7 mouse cellular contexts compared by ENCODE assay signal in the genomic region with DNA sequence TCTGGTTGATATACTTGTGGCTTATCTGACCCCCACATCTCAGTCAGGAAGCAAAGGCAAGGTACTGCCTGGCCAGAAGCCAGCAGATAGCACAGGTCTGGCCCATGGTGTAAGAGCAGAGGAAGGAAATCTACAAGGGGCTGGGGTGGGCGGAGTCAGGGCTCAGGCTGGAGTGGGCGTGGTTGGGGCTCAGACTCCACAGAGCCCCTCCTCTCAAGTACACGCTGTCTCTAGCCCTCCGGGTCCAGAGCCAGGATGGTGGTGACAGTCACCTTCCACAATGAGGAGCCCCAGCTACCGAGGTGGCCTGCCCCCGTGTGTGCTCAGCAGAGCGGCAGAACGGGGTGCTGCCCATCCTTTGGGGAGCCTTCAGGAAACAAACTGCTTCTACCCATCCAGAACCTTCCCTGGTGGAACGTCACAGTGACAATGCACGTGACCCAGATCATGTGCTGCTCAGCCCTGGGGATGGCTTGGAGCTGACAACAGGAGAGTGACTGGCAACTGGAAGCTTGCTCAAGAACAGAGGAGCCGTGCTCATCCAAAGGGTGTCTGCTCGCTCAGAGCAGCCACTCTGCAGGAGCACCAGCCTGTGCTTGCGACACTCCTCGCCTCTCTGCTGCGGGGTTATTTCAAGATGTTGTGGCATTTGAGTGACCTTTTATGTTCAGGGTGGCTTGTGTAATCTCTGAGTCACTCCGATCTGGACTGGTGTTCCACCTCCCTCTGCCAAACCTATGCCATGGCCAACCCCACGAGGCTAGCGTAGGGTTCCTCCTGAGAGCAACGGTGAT. TPM values are rescaled to one million over a fixed set of nuclear protein-coding genes. Genes with fewer than 3 reads are reported as not detected.
DNase-seq lines count a peak whose midpoint lies in the region; ATAC-seq and TF ChIP-seq lines count a peak whose summit lies in the region.

No protein-coding gene starts in this region.

- peak; percentile 84 for DNase-seq in CD4-positive, CD25-positive, alpha-beta regulatory T cell, adult 2 months (ENCODE audit: low read depth, low spot score)
- peak; percentile 55 for DNase-seq in MN1 (ENCODE audit: low spot score)
- DNase-seq in embryo, embryonic 11 days: peak; percentile 84
- DNase-seq in kidney, postnatal 0 days (ENCODE audit: low spot score): peak; percentile 88
- peak; percentile 87 for DNase-seq in lung, postnatal 36 days

- H3K4me1 ChIP-seq in heart, embryonic 11.5 days (ENCODE audit: control insufficient read depth, insufficient read depth, low read length): peaks cover 39% of the 10 kb centered on the region
- H3K4me1 ChIP-seq in kidney, postnatal 0 days (replicated peaks; ENCODE audit: insufficient read depth, low read length): peaks cover 14% of the 10 kb centered on the region
- H3K4me1 ChIP-seq in small intestine, adult 2 months (ENCODE audit: control insufficient read depth, insufficient read depth, insufficient read length, low read length): peaks cover 6% of the 10 kb centered on the region

- H3K4me2 ChIP-seq in heart, embryonic 11.5 days: peak overlapping the region; percentile 69
- H3K4me2 ChIP-seq in kidney, postnatal 0 days (ENCODE audit: low read length): peak overlapping the region; percentile 53

- no peak for TF ChIP-seq CTCF in kidney, postnatal 0 days (IDR thresholded peaks at IDR 0.05; ENCODE audit: low read depth)
- no peak for TF ChIP-seq CTCF in small intestine, adult 2 months (IDR thresholded peaks at IDR 0.05; ENCODE audit: extremely low read depth, insufficient read length, insufficient replicate concordance, low read depth, low read length)

- 0 out of 2 replicates have a peak overlapping the region, but pooled peaks have one; percentile 10 for H3K9ac ChIP-seq in heart, embryonic 11.5 days (ENCODE audit: low read depth, low read length)
- H3K9ac ChIP-seq in kidney, postnatal 0 days (ENCODE audit: low read depth, low read length): 0 out of 2 replicates have a peak overlapping the region, but pooled peaks have one; percentile 27

- H3K36me3 ChIP-seq in heart, embryonic 11.5 days (ENCODE audit: control insufficient read depth, insufficient read depth, low read length): no peaks in the 10 kb centered on the region
- H3K36me3 ChIP-seq in kidney, postnatal 0 days (ENCODE audit: insufficient read depth, low read length): no peaks in the 10 kb centered on the region
- no peaks in the 10 kb centered on the region for H3K36me3 ChIP-seq in small intestine, adult 2 months (ENCODE audit: control insufficient read depth, insufficient read depth, low read length)

- peak; percentile 79 for ATAC-seq in heart, embryonic 11.5 days (replicated peaks; ENCODE audit: insufficient number of reproducible peaks, low FRiP score, low TSS enrichment)
- ATAC-seq in kidney, postnatal 0 days (replicated peaks; ENCODE audit: low FRiP score, low read depth): peak; percentile 73

- H3K9me3 ChIP-seq in heart, embryonic 11.5 days (replicated peaks; ENCODE audit: control insufficient read depth, low read length): no peaks in the 10 kb centered on the region
- no peaks in the 10 kb centered on the region for H3K9me3 ChIP-seq in kidney, postnatal 0 days (replicated peaks; ENCODE audit: low read length)

- H3K27me3 ChIP-seq in heart, embryonic 11.5 days (ENCODE audit: control insufficient read depth, insufficient read depth, low read length): no peaks in the 10 kb centered on the region
- H3K27me3 ChIP-seq in kidney, postnatal 0 days (ENCODE audit: insufficient read depth, low read length): no peaks in the 10 kb centered on the region
- no peaks in the 10 kb centered on the region for H3K27me3 ChIP-seq in small intestine, adult 2 months (ENCODE audit: control insufficient read depth, insufficient read depth, low read length)

- no peak for TF ChIP-seq POLR2A in small intestine, adult 2 months (IDR thresholded peaks at IDR 0.05; ENCODE audit: low read depth, low read length)

- 24% methylated on average over 19 of the region's 19 CpGs for WGBS in heart, embryonic 11.5 days (ENCODE audit: insufficient replicate concordance)
- 30% methylated on average over 19 of the region's 19 CpGs for whole genome bisulfite sequencing in kidney, postnatal 0 days
- WGBS in small intestine, adult 2 months: 11% methylated on average over 19 of the region's 19 CpGs

- H3K4me3 ChIP-seq in heart, embryonic 11.5 days (ENCODE audit: low read depth, low read length): peak overlapping the region; percentile 16; the same call in 1 of the 2 replicates
- H3K4me3 ChIP-seq in kidney, postnatal 0 days (replicated peaks; ENCODE audit: low read depth, low read length): 0 out of 2 replicates have a peak overlapping the region, but pooled peaks have one; percentile 8
- H3K4me3 ChIP-seq in small intestine, adult 2 months (ENCODE audit: low read depth, low read length): peak overlapping the region; percentile 37

- H3K27ac ChIP-seq in heart, embryonic 11.5 days (ENCODE audit: low read depth, low read length): peak overlapping the region; percentile 46
- no peak overlapping the region for H3K27ac ChIP-seq in kidney, postnatal 0 days
- H3K27ac ChIP-seq in small intestine, adult 2 months (ENCODE audit: insufficient read depth, low read depth, low read length): no peak overlapping the region

RNA-seq across cellular contexts. Expression of a gene that starts 9.3 kb away (rescaled TPM):
- 73.3 and 75.2 TPM in 2 replicates for polyA plus RNA-seq in heart, embryonic 11.5 days (2014; fragmentation: Nextera tagmentation; extraction: Ambion mirVana)
- polyA plus RNA-seq in kidney, postnatal 0 days (2015; fragmentation: Nextera tagmentation; extraction: Ambion mirVana): 13.4 and 14.5 TPM in 2 replicates
- 4.3 and 5.6 TPM in 2 replicates for polyA plus RNA-seq in small intestine, adult 2 months (2012; rRNA removed)

RNA-seq across cellular contexts. Expression of a gene that starts 15.4 kb away (rescaled TPM):
- polyA plus RNA-seq in heart, embryonic 11.5 days (2014; fragmentation: Nextera tagmentation; extraction: Ambion mirVana): 141 and 156 TPM in 2 replicates
- polyA plus RNA-seq in kidney, postnatal 0 days (2015; fragmentation: Nextera tagmentation; extraction: Ambion mirVana): 202 and 209 TPM in 2 replicates
- polyA plus RNA-seq in small intestine, adult 2 months (2012; rRNA removed): 16.1 and 31.3 TPM in 2 replicates

RNA-seq across cellular contexts. Expression of a gene that starts 40.5 kb away (rescaled TPM):
- 3.2 and 3.8 TPM in 2 replicates for polyA plus RNA-seq in heart, embryonic 11.5 days (2014; fragmentation: Nextera tagmentation; extraction: Ambion mirVana)
- polyA plus RNA-seq in kidney, postnatal 0 days (2015; fragmentation: Nextera tagmentation; extraction: Ambion mirVana): 2.5 and 3.8 TPM in 2 replicates
- polyA plus RNA-seq in small intestine, adult 2 months (2012; rRNA removed): 6.6 and 11.0 TPM in 2 replicates

RNA-seq across cellular contexts. Expression of a gene that starts 45.6 kb away (rescaled TPM):
- polyA plus RNA-seq in heart, embryonic 11.5 days (2014; fragmentation: Nextera tagmentation; extraction: Ambion mirVana): 94.2 and 108 TPM in 2 replicates
- 72.5 and 114 TPM in 2 replicates for polyA plus RNA-seq in kidney, postnatal 0 days (2015; fragmentation: Nextera tagmentation; extraction: Ambion mirVana)
- polyA plus RNA-seq in small intestine, adult 2 months (2012; rRNA removed): 79.0 and 88.7 TPM in 2 replicates

RNA-seq across cellular contexts. Expression of a gene that starts 49.5 kb away (rescaled TPM):
- polyA plus RNA-seq in heart, embryonic 11.5 days (2014; fragmentation: Nextera tagmentation; extraction: Ambion mirVana): 2.8 and 4.2 TPM in 2 replicates
- polyA plus RNA-seq in kidney, postnatal 0 days (2015; fragmentation: Nextera tagmentation; extraction: Ambion mirVana): 5.9 and 6.7 TPM in 2 replicates
- polyA plus RNA-seq in small intestine, adult 2 months (2012; rRNA removed): 27.7 and 32.8 TPM in 2 replicates
